Mouse (Mus musculus): ENCODE measurements around the gene Cacna2d3. TPM values are rescaled to one million over a fixed set of nuclear protein-coding genes. Genes with fewer than 3 reads are reported as not detected.

Gene Cacna2d3
- polyA plus RNA-seq, 2 experiments = 0.03 TPM; not detected in 1

DNA sequence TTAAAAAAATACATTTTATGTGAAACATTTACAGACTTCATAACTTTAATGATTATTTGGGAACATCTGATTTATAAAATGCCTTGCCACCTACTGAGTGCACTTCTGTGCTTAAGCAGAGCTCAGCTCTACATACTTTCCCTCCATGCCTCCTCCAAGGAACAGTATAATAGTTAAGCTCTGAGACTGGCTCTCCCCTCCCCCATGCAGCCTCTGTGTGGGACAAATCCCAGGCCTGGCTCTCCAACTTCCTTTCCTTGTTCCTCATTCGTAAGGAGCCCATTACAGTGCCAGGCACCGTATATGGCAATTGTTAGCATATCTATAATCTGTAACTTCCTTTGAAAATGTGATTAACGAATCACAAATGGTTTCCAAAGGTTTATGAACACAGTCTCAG, 644.2 kb downstream of the Cacna2d3 start:
- Histone ChIP-seq H3K27ac (no peak overlapping the region), H3K27me3 (ENCODE audit: control insufficient read depth, insufficient read depth, low read length) (no peaks in the 10 kb centered on the region), H3K4me1 (replicated peaks; ENCODE audit: control insufficient read depth in 2 of 2, insufficient read depth in 2 of 2, low read length in 1 of 2) (no peaks in the 10 kb centered on the region), H3K9me3 (ENCODE audit: control insufficient read depth, low read length) (no peaks in the 10 kb centered on the region), H3K9ac (replicated peaks) (no peak overlapping the region), H3K4me3 (ENCODE audit: insufficient read depth in 1 of 2, low read depth in 2 of 2, low read length in 2 of 2) (no peak overlapping the region), H3K4me2 (ENCODE audit: low read depth) (no peak overlapping the region), H3K36me3 (replicated peaks; ENCODE audit: control insufficient read depth, insufficient read depth, low read depth) (no peaks in the 10 kb centered on the region)
- 24% methylated on average over 3 of the region's 3 CpGs for WGBS (ENCODE audit: insufficient replicate concordance)
- DNase-seq (ENCODE audit: low read depth in 3 of 3, low spot score in 3 of 3) (no peak), ATAC-seq (ENCODE audit: insufficient read depth) (no peak)
- TF ChIP-seq EP300 (IDR thresholded peaks at IDR 0.05; ENCODE audit: low read depth) (no peak), CTCF (IDR thresholded peaks at IDR 0.05; ENCODE audit: low read depth) (no peak)

DNA sequence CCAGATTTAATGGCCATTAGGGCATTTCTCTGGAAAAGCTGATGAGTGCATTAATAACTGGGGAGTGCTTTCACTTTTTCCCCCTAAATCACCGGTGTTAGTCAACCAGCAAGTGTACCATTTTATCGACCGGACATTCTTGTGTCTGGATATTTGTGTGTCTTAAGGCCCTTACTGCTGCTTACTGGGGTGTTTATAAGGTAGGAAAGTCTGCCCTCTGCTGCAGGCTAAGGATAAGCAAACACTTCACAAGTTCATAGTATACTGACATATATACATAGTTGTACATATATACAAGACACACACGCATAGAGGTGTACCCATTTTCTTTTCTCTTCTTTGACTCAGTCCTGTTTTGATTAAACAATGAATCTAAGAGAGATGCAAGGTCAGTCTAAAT, 647.9 kb downstream of the Cacna2d3 start:
- H3K4me2 ChIP-seq (ENCODE audit: low read depth) = no peak overlapping the region
- no peaks in the 10 kb centered on the region for H3K9me3 ChIP-seq (ENCODE audit: control insufficient read depth, low read length)
- TF ChIP-seq CTCF (IDR thresholded peaks at IDR 0.05; ENCODE audit: low read depth) = no peak
- TF ChIP-seq EP300 (IDR thresholded peaks at IDR 0.05; ENCODE audit: low read depth) = no peak
- no peaks in the 10 kb centered on the region for H3K27me3 ChIP-seq (ENCODE audit: control insufficient read depth, insufficient read depth, low read length)
- no peak overlapping the region for H3K4me3 ChIP-seq (ENCODE audit: insufficient read depth in 1 of 2, low read depth in 2 of 2, low read length in 2 of 2)
- DNase-seq (ENCODE audit: low read depth in 3 of 3, low spot score in 3 of 3) (no peak), ATAC-seq (ENCODE audit: insufficient read depth) (no peak)
- WGBS (ENCODE audit: insufficient replicate concordance) = 73% methylated on average over 4 of the region's 4 CpGs
- no peaks in the 10 kb centered on the region for H3K4me1 ChIP-seq (replicated peaks; ENCODE audit: control insufficient read depth in 2 of 2, insufficient read depth in 2 of 2, low read length in 1 of 2)
- H3K9ac ChIP-seq (replicated peaks) = no peak overlapping the region
- no peak overlapping the region for H3K27ac ChIP-seq
- no peaks in the 10 kb centered on the region for H3K36me3 ChIP-seq (replicated peaks; ENCODE audit: control insufficient read depth, insufficient read depth, low read depth)

DNA sequence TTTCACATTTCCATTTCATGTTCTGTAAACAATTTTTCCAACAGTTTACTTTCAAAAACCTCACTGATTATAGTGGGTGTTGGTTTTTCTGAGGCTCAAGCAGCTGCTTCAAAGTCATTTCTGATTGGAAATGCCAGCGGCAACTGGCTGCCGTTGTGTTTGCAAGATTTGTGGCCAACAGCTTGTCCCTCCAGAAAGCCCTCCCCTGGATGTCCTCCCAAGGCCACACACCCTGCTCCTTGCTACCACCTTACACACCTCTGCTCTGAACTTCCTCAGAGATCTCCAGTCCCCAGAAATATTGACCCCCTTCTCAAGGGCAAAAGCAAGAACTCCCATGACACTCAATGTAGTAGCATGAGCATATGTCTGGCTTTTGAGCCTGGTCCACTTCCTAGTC, 659.0 kb downstream of the Cacna2d3 start:
- H3K9me3 ChIP-seq (ENCODE audit: control insufficient read depth, low read length) = no peaks in the 10 kb centered on the region
- no peaks in the 10 kb centered on the region for H3K27me3 ChIP-seq (ENCODE audit: control insufficient read depth, insufficient read depth, low read length)
- 79% methylated on average over 2 of the region's 2 CpGs for WGBS (ENCODE audit: insufficient replicate concordance)
- H3K4me1 ChIP-seq (replicated peaks; ENCODE audit: control insufficient read depth in 2 of 2, insufficient read depth in 2 of 2, low read length in 1 of 2) = no peaks in the 10 kb centered on the region
- H3K27ac ChIP-seq = no peak overlapping the region
- H3K4me2 ChIP-seq (ENCODE audit: low read depth) = no peak overlapping the region
- no peak overlapping the region for H3K9ac ChIP-seq (replicated peaks)
- no peak overlapping the region for H3K4me3 ChIP-seq (ENCODE audit: insufficient read depth in 1 of 2, low read depth in 2 of 2, low read length in 2 of 2)
- ATAC-seq (ENCODE audit: insufficient read depth) (no peak), DNase-seq (ENCODE audit: low read depth in 3 of 3, low spot score in 3 of 3) (no peak)
- TF ChIP-seq EP300 (IDR thresholded peaks at IDR 0.05; ENCODE audit: low read depth) = no peak
- no peak for TF ChIP-seq CTCF (IDR thresholded peaks at IDR 0.05; ENCODE audit: low read depth)
- no peaks in the 10 kb centered on the region for H3K36me3 ChIP-seq (replicated peaks; ENCODE audit: control insufficient read depth, insufficient read depth, low read depth)

DNA sequence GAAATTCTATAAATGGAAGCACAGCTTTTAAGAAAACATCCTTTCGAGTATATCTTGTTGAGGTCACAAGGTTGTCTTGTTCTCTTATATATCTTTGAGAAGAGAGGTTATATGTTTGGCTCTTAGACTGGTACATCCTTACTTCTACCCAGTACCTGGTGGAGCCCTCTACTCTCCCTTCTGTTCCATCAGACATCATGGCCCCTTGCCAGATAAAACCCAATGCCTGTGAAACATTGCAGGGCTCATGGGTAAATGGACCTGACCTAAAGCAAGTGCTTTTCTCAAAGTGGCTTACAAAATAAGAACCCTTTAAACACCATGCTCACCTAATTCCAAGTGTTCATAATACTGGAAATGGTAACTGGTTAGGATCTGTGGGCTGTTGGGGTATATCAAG, 660.2 kb downstream of the Cacna2d3 start:
- no peak overlapping the region for H3K4me3 ChIP-seq (ENCODE audit: insufficient read depth in 1 of 2, low read depth in 2 of 2, low read length in 2 of 2)
- TF ChIP-seq CTCF (IDR thresholded peaks at IDR 0.05; ENCODE audit: low read depth) = no peak
- no peak for TF ChIP-seq EP300 (IDR thresholded peaks at IDR 0.05; ENCODE audit: low read depth)
- no peak overlapping the region for H3K27ac ChIP-seq
- H3K4me1 ChIP-seq (replicated peaks; ENCODE audit: control insufficient read depth in 2 of 2, insufficient read depth in 2 of 2, low read length in 1 of 2) = no peaks in the 10 kb centered on the region
- no peaks in the 10 kb centered on the region for H3K36me3 ChIP-seq (replicated peaks; ENCODE audit: control insufficient read depth, insufficient read depth, low read depth)
- H3K4me2 ChIP-seq (ENCODE audit: low read depth) = no peak overlapping the region
- WGBS (ENCODE audit: insufficient replicate concordance) = 47% methylated on average over 1 of the region's 1 CpGs
- no peak overlapping the region for H3K9ac ChIP-seq (replicated peaks)
- ATAC-seq (ENCODE audit: insufficient read depth) = no peak
- no peaks in the 10 kb centered on the region for H3K27me3 ChIP-seq (ENCODE audit: control insufficient read depth, insufficient read depth, low read length)
- no peak for DNase-seq (ENCODE audit: low read depth in 3 of 3, low spot score in 3 of 3)
- no peaks in the 10 kb centered on the region for H3K9me3 ChIP-seq (ENCODE audit: control insufficient read depth, low read length)

DNA sequence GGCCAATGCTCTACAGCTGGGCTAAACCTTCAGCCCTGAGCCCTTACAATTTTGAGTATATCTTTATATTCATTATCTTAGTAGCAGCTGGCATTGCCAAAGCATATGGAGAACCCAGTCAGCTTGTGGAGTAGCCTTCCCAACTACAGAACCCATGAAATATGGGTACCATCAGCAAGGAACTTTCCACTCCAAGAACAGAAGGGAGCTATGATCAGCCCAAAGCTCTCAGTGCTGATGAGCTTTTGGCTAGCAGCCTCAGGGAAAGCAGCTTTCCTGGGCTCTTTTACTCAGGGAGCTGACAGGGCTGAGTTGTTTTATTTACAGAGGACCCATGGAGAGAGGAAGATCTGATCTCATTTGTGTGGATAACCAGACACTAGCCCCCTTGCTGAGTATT, 661.0 kb downstream of the Cacna2d3 start:
- Histone ChIP-seq H3K27me3 (ENCODE audit: control insufficient read depth, insufficient read depth, low read length) (no peaks in the 10 kb centered on the region), H3K4me3 (ENCODE audit: insufficient read depth in 1 of 2, low read depth in 2 of 2, low read length in 2 of 2) (no peak overlapping the region), H3K9me3 (ENCODE audit: control insufficient read depth, low read length) (no peaks in the 10 kb centered on the region), H3K27ac (no peak overlapping the region), H3K36me3 (replicated peaks; ENCODE audit: control insufficient read depth, insufficient read depth, low read depth) (no peaks in the 10 kb centered on the region), H3K4me1 (replicated peaks; ENCODE audit: control insufficient read depth in 2 of 2, insufficient read depth in 2 of 2, low read length in 1 of 2) (no peaks in the 10 kb centered on the region), H3K4me2 (ENCODE audit: low read depth) (no peak overlapping the region), H3K9ac (replicated peaks) (no peak overlapping the region)
- TF ChIP-seq EP300 (IDR thresholded peaks at IDR 0.05; ENCODE audit: low read depth) (no peak), CTCF (IDR thresholded peaks at IDR 0.05; ENCODE audit: low read depth) (no peak)
- ATAC-seq (ENCODE audit: insufficient read depth) (no peak), DNase-seq (ENCODE audit: low read depth in 3 of 3, low spot score in 3 of 3) (no peak)

Measured in liver, embryonic 14.5 days (tissue).